Mouse (Mus musculus) MEL (cell line): ENCODE results near the gene Cd83. TPM values are rescaled to one million over a fixed set of nuclear protein-coding genes. Genes with fewer than 3 reads are reported as not detected.

Experiments used
- DNase-seq: peaks from one replicate; pipeline ENCODE4 v3.0.0; 2011; ENCODE audit warnings: low read depth, low spot score
- H3K27ac ChIP-seq: 2 replicates; pipeline ENCODE4 v1.5.1; 2012; ENCODE audit warnings: low read depth, mild to moderate bottlenecking, control low read depth, low read length, moderate library complexity; ENCODE audit not compliant: control insufficient read depth
- H3K27me3 ChIP-seq, 2 experiments: fragments of 150-350 bp in 1 of 2; sonication (generic) in 1 of 2; 2 replicates each; pipeline ENCODE4 v1.6.1; 2012; ENCODE audit warnings: low read length in 2 of 2, mild to moderate bottlenecking in 2 of 2, improper control_type of control experiment in 1 of 2, moderate library complexity in 1 of 2; ENCODE audit not compliant: insufficient read depth in 2 of 2, control insufficient read depth in 1 of 2
- H3K36me3 ChIP-seq, 2 experiments: 2 replicates each; pipeline ENCODE4 v1.6.1; 2012 to 2014; ENCODE audit warnings: low read length in 2 of 2, improper control_type of control experiment in 1 of 2, inconsistent platforms in 1 of 2, mild to moderate bottlenecking in 1 of 2; ENCODE audit not compliant: insufficient read depth in 2 of 2, control insufficient read depth in 1 of 2
- H3K4me1 ChIP-seq, 2 experiments: fragments of 150-350 bp in 1 of 2; sonication (generic) in 1 of 2; 2 replicates each; pipeline ENCODE4 v1.6.1; 2012; ENCODE audit warnings: low read length in 2 of 2, improper control_type of control experiment in 1 of 2, mild to moderate bottlenecking in 1 of 2; ENCODE audit not compliant: insufficient read depth in 2 of 2, control insufficient read depth in 1 of 2
- H3K4me3 ChIP-seq, 2 experiments: fragments of 150-350 bp in 1 of 2; sonication (generic) in 1 of 2; 2 replicates each; pipeline ENCODE4 v1.5.1; 2012; ENCODE audit warnings: low read depth in 2 of 2, low read length in 2 of 2, mild to moderate bottlenecking in 2 of 2, moderate library complexity in 2 of 2, control low read depth in 1 of 2, improper control_type of control experiment in 1 of 2; ENCODE audit not compliant: control insufficient read depth in 1 of 2, insufficient read depth in 1 of 2
- H3K79me2 ChIP-seq: 2 replicates; pipeline ENCODE4 v1.6.1; 2012; ENCODE audit warnings: mild to moderate bottlenecking, low read length, moderate library complexity; ENCODE audit not compliant: control insufficient read depth, poor library complexity, insufficient read depth
- H3K9ac ChIP-seq: 2 replicates; pipeline ENCODE4 v1.6.1; 2012; ENCODE audit warnings: low read depth, mild to moderate bottlenecking, control low read depth, low read length, moderate library complexity; ENCODE audit not compliant: control insufficient read depth, poor library complexity, severe bottlenecking
- H3K9me3 ChIP-seq: fragments of 150-350 bp; sonication (generic); replicated peaks from 2 replicates; pipeline ENCODE4 v1.6.1; 2012; ENCODE audit warnings: mild to moderate bottlenecking, low read length, improper control_type of control experiment, moderate library complexity; ENCODE audit not compliant: insufficient read depth
- BHLHE40 ChIP-seq: IDR thresholded peaks from 2 replicates; pipeline ENCODE4 v1.6.1; 2012; ENCODE audit warnings: low read depth, mild to moderate bottlenecking, inconsistent platforms, low read length, improper control_type of control experiment, borderline replicate concordance
- CHD2 ChIP-seq: IDR thresholded peaks from 2 replicates; pipeline ENCODE4 v1.6.1; 2011; ENCODE audit warnings: low read length, improper control_type of control experiment
- E2F4 ChIP-seq: IDR thresholded peaks from 2 replicates; pipeline ENCODE4 v1.6.1; 2011; ENCODE audit warnings: low read depth, low read length, improper control_type of control experiment, borderline replicate concordance
- ELF1 ChIP-seq: IDR thresholded peaks from 2 replicates; pipeline ENCODE4 v1.6.1; 2014; ENCODE audit warnings: low read depth, mild to moderate bottlenecking, inconsistent platforms, low read length, improper control_type of control experiment, moderate library complexity
- EP300 ChIP-seq, 2 experiments: IDR thresholded peaks; 2 replicates each; pipeline ENCODE4 v1.6.1; 2011; ENCODE audit warnings: improper control_type of control experiment in 2 of 2, low read length in 2 of 2, low read depth in 1 of 2, mild to moderate bottlenecking in 1 of 2
- GABPA ChIP-seq: IDR thresholded peaks from 2 replicates; pipeline ENCODE4 v1.6.1; 2012; ENCODE audit warnings: low read depth, mild to moderate bottlenecking, inconsistent platforms, low read length, improper control_type of control experiment, moderate library complexity
- JUND ChIP-seq: IDR thresholded peaks from 2 replicates; pipeline ENCODE4 v1.6.1; 2011; ENCODE audit warnings: low read depth, mild to moderate bottlenecking, improper control_type of control experiment, low read length
- MAX ChIP-seq: IDR thresholded peaks from 2 replicates; pipeline ENCODE4 v1.6.1; 2011; ENCODE audit warnings: low read length, improper control_type of control experiment
- MAZ ChIP-seq: IDR thresholded peaks from 2 replicates; pipeline ENCODE4 v1.6.1; 2012; ENCODE audit warnings: low read depth, mild to moderate bottlenecking, inconsistent platforms, low read length, improper control_type of control experiment
- MEF2A ChIP-seq: IDR thresholded peaks from 2 replicates; pipeline ENCODE4 v1.6.1; 2014; ENCODE audit warnings: low read depth, mild to moderate bottlenecking, inconsistent platforms, low read length, improper control_type of control experiment; ENCODE audit not compliant: poor library complexity, insufficient replicate concordance, severe bottlenecking; ENCODE audit errors: extremely low read depth
- MXI1 ChIP-seq: IDR thresholded peaks from 2 replicates; pipeline ENCODE4 v1.6.1; 2011; ENCODE audit warnings: mild to moderate bottlenecking, low read depth, low read length, improper control_type of control experiment
- MYB ChIP-seq: IDR thresholded peaks from 2 replicates; pipeline ENCODE4 v1.6.1; 2011; ENCODE audit warnings: mild to moderate bottlenecking, low read depth, low read length, improper control_type of control experiment
- NELFE ChIP-seq: IDR thresholded peaks from 2 replicates; pipeline ENCODE4 v1.6.1; 2011; ENCODE audit warnings: low read depth, low read length, improper control_type of control experiment
- POLR2AphosphoS2 ChIP-seq: IDR thresholded peaks from 2 replicates; pipeline ENCODE4 v1.6.1; 2011; ENCODE audit warnings: low read length, improper control_type of control experiment
- POLR2AphosphoS5 ChIP-seq: IDR thresholded peaks from 2 replicates; pipeline ENCODE4 v1.6.1; 2012; ENCODE audit warnings: low read depth, borderline replicate concordance, mild to moderate bottlenecking, inconsistent platforms, low read length, moderate library complexity, mixed read lengths
- RAD21 ChIP-seq: IDR thresholded peaks from 2 replicates; pipeline ENCODE4 v1.6.1; 2011; ENCODE audit warnings: mild to moderate bottlenecking, low read depth, low read length, improper control_type of control experiment
- RCOR1 ChIP-seq: IDR thresholded peaks from 2 replicates; pipeline ENCODE4 v1.6.1; 2012; ENCODE audit warnings: low read depth, mild to moderate bottlenecking, inconsistent platforms, low read length, improper control_type of control experiment
- SIN3A ChIP-seq: IDR thresholded peaks from 2 replicates; pipeline ENCODE4 v1.6.1; 2012; ENCODE audit warnings: low read length, improper control_type of control experiment, inconsistent platforms
- SMC3 ChIP-seq: IDR thresholded peaks from 2 replicates; pipeline ENCODE4 v1.6.1; 2011; ENCODE audit warnings: low read depth, low read length, improper control_type of control experiment
- TCF12 ChIP-seq: IDR thresholded peaks from 2 replicates; pipeline ENCODE4 v1.6.1; 2014; ENCODE audit warnings: low read depth, mild to moderate bottlenecking, inconsistent platforms, low read length, improper control_type of control experiment, moderate library complexity
- USF1 ChIP-seq: IDR thresholded peaks from 2 replicates; pipeline ENCODE4 v1.6.1; 2014; ENCODE audit warnings: low read depth, mild to moderate bottlenecking, inconsistent platforms, low read length, improper control_type of control experiment, moderate library complexity
- ZC3H11A ChIP-seq: IDR thresholded peaks from 2 replicates; pipeline ENCODE4 v1.6.1; 2012; ENCODE audit warnings: low read depth, mild to moderate bottlenecking, inconsistent platforms, low read length, improper control_type of control experiment
- ZKSCAN1 ChIP-seq: IDR thresholded peaks from 2 replicates; pipeline ENCODE4 v1.6.1; 2012; ENCODE audit warnings: low read depth, mild to moderate bottlenecking, inconsistent platforms, low read length, improper control_type of control experiment, moderate library complexity
- ZMIZ1 ChIP-seq: IDR thresholded peaks from 2 replicates; pipeline ENCODE4 v1.6.1; 2012; ENCODE audit warnings: low read depth, mild to moderate bottlenecking, inconsistent platforms, low read length, improper control_type of control experiment, moderate library complexity
- ZNF384 ChIP-seq: IDR thresholded peaks from 2 replicates; pipeline ENCODE4 v1.6.1; 2012; ENCODE audit warnings: low read depth, mild to moderate bottlenecking, inconsistent platforms, low read length, improper control_type of control experiment
- polyA plus RNA-seq, 2 experiments: library from polyadenylated mRNA; stranded (reverse) in 1 of 2; unstranded in 1 of 2; fragments of >175 nt in 1 of 2; fragments of >200 nt in 1 of 2; gene quantifications; 2 replicates each; pipeline versions ENCODE4 v1.2.1 to v1.2.4; 2012; ENCODE audit warnings: low replicate concordance in 2 of 2, low read depth in 1 of 2; ENCODE audit not compliant: insufficient read length in 2 of 2, insufficient read depth in 1 of 2, missing spikeins in 1 of 2
- total RNA-seq: library from RNA; depleted of rRNA; stranded (reverse); fragments of 300-350 nt; gene quantifications from 2 replicates; pipeline ENCODE4 v1.2.3, GENCODE M21; 2012

The Cd83 gene
- total and polyA plus RNA-seq, 3 experiments = not detected

DNA sequence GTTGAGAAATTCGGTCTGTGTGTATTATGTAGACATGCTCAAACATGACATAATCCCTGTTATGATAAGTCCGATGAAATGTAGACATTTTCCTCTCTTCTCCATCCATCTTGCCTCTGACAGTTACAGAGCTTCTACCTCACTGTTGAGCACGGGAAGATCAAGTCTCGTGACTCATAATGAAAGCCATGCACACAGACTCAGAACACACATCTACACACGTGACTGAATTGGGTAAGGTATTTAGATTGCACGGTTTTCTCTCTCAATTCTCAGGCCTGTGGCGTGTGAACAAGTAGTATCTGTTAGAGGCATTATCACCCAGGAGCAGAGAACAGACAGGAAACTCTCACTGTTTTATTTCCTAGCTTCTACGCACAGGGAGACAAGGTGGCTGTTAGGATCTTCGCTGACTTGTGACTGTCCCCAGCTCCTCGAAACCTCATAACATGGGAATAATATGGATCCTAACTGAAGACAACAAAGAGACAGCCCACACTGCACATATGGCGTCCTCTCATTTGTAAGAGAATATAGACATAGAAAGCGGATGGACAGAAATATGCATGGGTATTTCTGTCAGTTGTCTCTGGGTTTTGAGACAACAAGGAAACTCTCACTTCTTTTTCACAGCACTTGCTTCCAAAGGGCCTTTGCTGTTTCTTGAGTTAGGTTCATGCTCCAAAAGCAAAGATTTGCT, 23.3 kb upstream of the Cd83 start:
- Histone ChIP-seq H3K36me3 (no peaks in the 10 kb centered on the region), H3K9ac (no peak overlapping the region), H3K9me3 (no peaks in the 10 kb centered on the region), H3K27me3 (no peaks in the 10 kb centered on the region), H3K79me2 (no peaks in the 10 kb centered on the region), H3K4me3 (no peak overlapping the region), H3K27ac (no peak overlapping the region), H3K4me1 (no peaks in the 10 kb centered on the region)
- TF ChIP-seq JUND (no peak), E2F4 (no peak), USF1 (no peak), MYB (no peak), TCF12 (no peak), ZNF384 (no peak), SMC3 (no peak), NELFE (no peak), SIN3A (no peak), RAD21 (no peak), ZC3H11A (no peak), BHLHE40 (no peak), POLR2AphosphoS5 (no peak), RCOR1 (no peak), CHD2 (no peak), EP300 (IDR thresholded peaks at IDR 0.05; ENCODE audit: low read depth in 1 of 2, low read length in 2 of 2) (no peak), GABPA (no peak), MAX (no peak), ZMIZ1 (no peak), POLR2AphosphoS2 (no peak)
- DNase-seq = no peak

DNA sequence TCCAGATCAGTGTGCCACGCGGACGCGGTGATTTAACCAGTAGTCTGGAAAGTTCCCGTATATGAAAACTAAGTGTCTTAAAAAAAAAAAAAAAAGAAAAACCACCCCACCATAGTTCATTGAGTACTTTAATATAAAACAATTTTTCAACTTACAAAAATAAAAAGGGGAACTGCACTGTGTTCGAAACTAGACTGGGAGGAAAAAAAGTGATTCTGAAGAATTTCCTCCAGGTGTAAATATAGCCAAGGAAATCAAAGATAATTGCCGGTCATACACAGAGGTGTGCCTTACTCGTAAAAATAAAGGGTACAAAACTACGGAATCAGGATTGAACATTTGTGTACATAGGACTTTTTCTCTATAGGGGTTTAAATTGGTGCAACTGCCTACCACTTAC, 21.7 kb upstream of the Cd83 start:
- TF ChIP-seq ZKSCAN1 (no peak), RCOR1 (no peak), MXI1 (no peak), RAD21 (no peak), MAZ (no peak), MEF2A (no peak), ELF1 (no peak), E2F4 (no peak)
- Histone ChIP-seq H3K9ac (no peak overlapping the region), H3K27me3 (no peaks in the 10 kb centered on the region), H3K27ac (no peak overlapping the region), H3K9me3 (no peaks in the 10 kb centered on the region), H3K4me3 (no peak overlapping the region), H3K36me3 (no peaks in the 10 kb centered on the region), H3K79me2 (no peaks in the 10 kb centered on the region), H3K4me1 (no peaks in the 10 kb centered on the region)
- DNase-seq = no peak
